Mouse (Mus musculus): ENCODE measurements at regions not wholly inside any gene's neighbourhood (a gene's known extent, or its start where the extent isn't known, plus 50 kb on each side); places are given as distances from the start of the nearest gene placed in this dataset.

GRCm38 (mm10) chr3:41377826-41378406 is 177.6 kb upstream of the Jade1 start:
- Histone ChIP-seq H3K9ac (no peak overlapping the region), H3K4me3 (replicated peaks) (no peak overlapping the region), H3K36me3 (replicated peaks) (no peaks in the 10 kb centered on the region), H3K27ac (replicated peaks) (no peak overlapping the region), H3K9me3 (replicated peaks) (no peaks in the 10 kb centered on the region), H3K4me1 (replicated peaks) (no peaks in the 10 kb centered on the region), H3K4me2 (no peak overlapping the region), H3K27me3 (no peaks in the 10 kb centered on the region)
- 58% methylated on average over 5 of the region's 5 CpGs for WGBS (ENCODE audit: insufficient replicate concordance)
- ATAC-seq (ENCODE audit: insufficient read depth), result no peak

DNA sequence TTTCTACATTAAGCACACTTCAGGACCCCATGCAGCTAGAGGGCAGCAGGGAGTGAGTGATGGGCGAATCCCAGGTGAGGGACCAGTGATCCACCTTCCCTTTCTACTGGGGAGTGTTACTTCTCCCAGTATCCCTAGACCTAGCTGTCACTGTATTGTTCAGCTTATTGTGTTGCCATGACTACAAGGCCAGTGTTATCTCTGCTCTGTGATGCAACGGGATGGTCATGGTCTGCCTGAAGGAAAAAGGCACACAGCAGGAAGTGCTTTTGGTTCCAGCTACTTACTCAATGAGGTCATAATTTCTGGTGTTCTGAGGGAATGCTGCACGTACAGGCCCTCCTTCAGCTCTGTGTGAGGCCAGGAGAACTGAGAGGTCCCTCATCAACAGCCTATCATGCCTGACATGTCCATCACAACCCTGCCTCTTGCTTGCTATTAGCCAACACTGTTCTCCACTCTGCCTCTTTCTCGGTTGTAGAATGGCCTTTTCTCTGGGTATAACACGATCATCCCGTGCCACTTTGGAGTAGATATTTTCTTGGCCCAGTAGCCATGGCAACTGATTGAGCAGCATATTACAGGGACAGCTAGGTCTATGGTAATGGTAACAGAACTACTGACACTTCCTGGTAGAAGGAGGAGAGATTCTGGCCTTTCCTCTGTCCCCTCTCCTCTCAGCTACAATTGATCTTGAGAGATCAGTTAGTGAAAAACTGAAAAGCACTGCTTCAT is 178.5 kb upstream of the Jade1 start:
- no peak overlapping the region for H3K4me3 ChIP-seq (replicated peaks)
- 37% methylated on average over 6 of the region's 6 CpGs for WGBS (ENCODE audit: insufficient replicate concordance)
- H3K4me1 ChIP-seq (replicated peaks), result no peaks in the 10 kb centered on the region
- no peak overlapping the region for H3K27ac ChIP-seq (replicated peaks)
- no peaks in the 10 kb centered on the region for H3K36me3 ChIP-seq (replicated peaks)
- H3K4me2 ChIP-seq, result no peak overlapping the region
- no peak overlapping the region for H3K9ac ChIP-seq
- H3K9me3 ChIP-seq (replicated peaks), result no peaks in the 10 kb centered on the region
- no peak; the same call in 1 of the 2 replicates for ATAC-seq (ENCODE audit: insufficient read depth)
- H3K27me3 ChIP-seq, result no peaks in the 10 kb centered on the region

GRCm38 (mm10) chr3:41375230-41375930 is 180.2 kb upstream of the Jade1 start:
- H3K9me3 ChIP-seq (replicated peaks), result no peaks in the 10 kb centered on the region
- H3K9ac ChIP-seq, result no peak overlapping the region
- H3K27ac ChIP-seq (replicated peaks), result no peak overlapping the region
- H3K27me3 ChIP-seq, result no peaks in the 10 kb centered on the region
- no peak overlapping the region for H3K4me3 ChIP-seq (replicated peaks)
- H3K36me3 ChIP-seq (replicated peaks), result no peaks in the 10 kb centered on the region
- 40% methylated on average over 2 of the region's 2 CpGs for whole genome bisulfite sequencing (ENCODE audit: insufficient replicate concordance)
- no peaks in the 10 kb centered on the region for H3K4me1 ChIP-seq (replicated peaks)
- ATAC-seq (ENCODE audit: insufficient read depth), result no peak
- no peak overlapping the region for H3K4me2 ChIP-seq

DNA sequence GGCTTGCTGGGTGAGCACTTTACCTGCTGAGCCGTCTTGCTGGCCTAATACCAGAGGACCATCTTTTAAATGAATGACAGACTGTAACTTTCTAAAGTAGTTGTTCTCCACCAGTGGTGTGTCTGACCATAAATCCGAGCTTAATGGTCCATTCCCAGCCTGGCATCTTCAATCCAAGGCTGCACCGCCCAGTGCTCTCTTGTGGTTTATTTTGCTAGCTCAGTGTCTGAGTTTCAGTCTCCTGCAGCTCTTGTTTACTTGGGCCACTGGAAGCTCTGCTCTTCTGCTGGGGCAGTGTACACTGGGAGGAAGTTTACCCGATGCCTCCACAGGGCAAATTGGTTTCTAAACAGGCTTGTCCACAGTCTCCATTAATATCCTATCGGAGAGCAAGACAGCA is 182.3 kb upstream of the Jade1 start:
- Histone ChIP-seq H3K27me3 (no peaks in the 10 kb centered on the region), H3K27ac (replicated peaks) (no peak overlapping the region), H3K4me2 (no peak overlapping the region), H3K4me3 (replicated peaks) (no peak overlapping the region), H3K36me3 (replicated peaks) (no peaks in the 10 kb centered on the region), H3K9me3 (replicated peaks) (no peaks in the 10 kb centered on the region), H3K4me1 (replicated peaks) (no peaks in the 10 kb centered on the region), H3K9ac (no peak overlapping the region)
- no peak for ATAC-seq (ENCODE audit: insufficient read depth)
- 55% methylated on average over 5 of the region's 5 CpGs for WGBS (ENCODE audit: insufficient replicate concordance)

DNA sequence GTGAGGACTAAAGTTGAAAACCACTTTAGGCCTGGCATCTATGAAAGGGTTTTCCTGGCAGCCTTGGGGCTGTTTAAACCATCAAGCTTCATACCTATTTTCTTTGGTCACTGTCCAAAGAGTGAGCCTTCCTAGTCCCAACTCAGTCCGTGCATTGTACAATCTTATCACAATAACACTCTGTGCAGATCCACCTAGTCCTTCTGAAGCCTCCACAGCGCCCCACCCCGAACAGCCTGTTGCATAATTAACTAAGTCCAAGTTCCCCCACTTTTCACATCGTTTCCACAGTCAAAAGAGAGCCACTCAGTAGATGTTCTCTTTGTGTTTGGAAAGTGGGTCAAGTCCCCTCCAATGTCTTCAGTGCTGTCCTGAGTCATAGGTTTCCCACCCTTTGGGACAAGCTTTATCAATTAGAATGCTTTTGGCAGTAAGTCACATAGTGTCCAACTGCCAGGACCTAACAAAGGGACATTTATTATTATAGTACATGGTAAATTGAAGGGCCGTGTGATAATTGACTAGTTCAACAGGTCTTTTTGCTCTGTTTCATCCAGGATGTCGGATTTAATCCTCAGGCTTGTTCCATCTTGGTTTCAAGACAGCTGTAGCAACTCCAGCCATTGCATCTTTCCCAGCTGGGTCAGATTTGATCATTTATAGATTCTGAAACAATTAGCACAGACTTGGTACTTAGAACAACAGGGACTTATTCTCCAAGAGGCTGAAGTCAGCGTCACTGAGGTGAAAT is 187.0 kb upstream of the Jade1 start:
- Histone ChIP-seq H3K4me1 (replicated peaks) (peaks cover 7% of the 10 kb centered on the region; the same call in 1 of the 2 replicates), H3K36me3 (replicated peaks) (no peaks in the 10 kb centered on the region), H3K4me2 (no peak overlapping the region), H3K9ac (no peak overlapping the region), H3K9me3 (replicated peaks) (no peaks in the 10 kb centered on the region), H3K27me3 (no peaks in the 10 kb centered on the region), H3K4me3 (replicated peaks) (no peak overlapping the region), H3K27ac (replicated peaks) (no peak overlapping the region)
- ATAC-seq (ENCODE audit: insufficient read depth), result no peak
- WGBS (ENCODE audit: insufficient replicate concordance), result 53% methylated on average over 7 of the region's 7 CpGs

GRCm38 (mm10) chr3:41366764-41367163 is 188.8 kb upstream of the Jade1 start:
- Histone ChIP-seq H3K9ac (no peak overlapping the region), H3K9me3 (replicated peaks) (no peaks in the 10 kb centered on the region), H3K4me3 (replicated peaks) (no peak overlapping the region), H3K27ac (replicated peaks) (no peak overlapping the region), H3K4me1 (replicated peaks) (peaks cover 7% of the 10 kb centered on the region; the same call in 1 of the 2 replicates), H3K36me3 (replicated peaks) (no peaks in the 10 kb centered on the region), H3K4me2 (no peak overlapping the region), H3K27me3 (no peaks in the 10 kb centered on the region)
- ATAC-seq (ENCODE audit: insufficient read depth), result no peak
- whole genome bisulfite sequencing (ENCODE audit: insufficient replicate concordance), result 51% methylated on average over 4 of the region's 4 CpGs

GRCm38 (mm10) chr3:41366264-41366663 is 189.3 kb upstream of the Jade1 start:
- Histone ChIP-seq H3K4me3 (replicated peaks) (no peak overlapping the region), H3K4me2 (no peak overlapping the region), H3K4me1 (replicated peaks) (peaks cover 7% of the 10 kb centered on the region; the same call in 1 of the 2 replicates), H3K27ac (replicated peaks) (no peak overlapping the region), H3K27me3 (no peaks in the 10 kb centered on the region), H3K9ac (no peak overlapping the region), H3K9me3 (replicated peaks) (no peaks in the 10 kb centered on the region), H3K36me3 (replicated peaks) (no peaks in the 10 kb centered on the region)
- ATAC-seq (ENCODE audit: insufficient read depth), result no peak
- 68% methylated on average over 9 of the region's 9 CpGs for WGBS (ENCODE audit: insufficient replicate concordance)

DNA sequence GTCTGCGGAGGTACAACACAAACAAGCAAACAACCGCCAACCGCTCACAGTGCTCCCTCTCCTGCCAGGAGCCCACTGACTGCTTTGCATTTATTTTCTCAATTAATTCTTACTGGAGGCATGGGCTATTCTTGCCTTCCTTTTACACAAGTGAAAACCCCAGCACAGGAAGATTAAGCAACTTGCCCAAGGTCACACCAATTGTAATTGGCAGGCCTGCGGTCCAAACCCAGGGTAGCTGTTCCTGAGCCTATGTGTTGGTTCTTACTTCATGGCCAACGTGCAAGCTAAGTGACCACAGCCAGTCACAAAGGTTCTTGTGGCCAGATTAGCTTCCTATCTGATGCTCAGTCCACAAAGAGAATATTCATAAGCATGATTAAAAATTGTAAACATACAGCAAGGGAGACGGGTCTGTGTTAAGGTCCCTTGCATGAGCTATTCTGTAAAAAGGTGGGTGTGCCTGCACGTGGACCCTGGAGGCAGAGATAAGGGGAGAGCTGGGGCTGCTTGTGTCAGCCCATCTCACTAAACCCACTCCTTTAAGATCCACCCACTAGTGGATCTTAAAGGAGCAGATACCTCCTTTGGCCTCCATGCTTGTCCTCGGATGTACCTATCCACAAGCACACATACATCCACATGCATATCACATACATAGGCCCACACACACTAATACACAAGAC is 190.2 kb upstream of the Jade1 start:
- Histone ChIP-seq H3K9me3 (replicated peaks) (no peaks in the 10 kb centered on the region), H3K4me3 (replicated peaks) (no peak overlapping the region), H3K9ac (no peak overlapping the region), H3K4me1 (replicated peaks) (peaks cover 7% of the 10 kb centered on the region; the same call in 1 of the 2 replicates), H3K27ac (replicated peaks) (no peak overlapping the region), H3K27me3 (no peaks in the 10 kb centered on the region), H3K4me2 (no peak overlapping the region), H3K36me3 (replicated peaks) (no peaks in the 10 kb centered on the region)
- no peak for ATAC-seq (ENCODE audit: insufficient read depth)
- 46% methylated on average over 8 of the region's 8 CpGs for WGBS (ENCODE audit: insufficient replicate concordance)

- no peak for ATAC-seq (ENCODE audit: insufficient read depth)
- Histone ChIP-seq H3K9me3 (replicated peaks) (no peaks in the 10 kb centered on the region), H3K4me3 (replicated peaks) (no peak overlapping the region), H3K36me3 (replicated peaks) (no peaks in the 10 kb centered on the region), H3K4me2 (no peak overlapping the region), H3K9ac (no peak overlapping the region), H3K27ac (replicated peaks) (no peak overlapping the region), H3K4me1 (replicated peaks) (peaks cover 7% of the 10 kb centered on the region; the same call in 1 of the 2 replicates), H3K27me3 (no peaks in the 10 kb centered on the region)
- 63% methylated on average over 3 of the region's 3 CpGs for WGBS (ENCODE audit: insufficient replicate concordance)
Measured at GRCm38 (mm10) chr3:41363947-41364346, 191.6 kb upstream of the Jade1 start.

DNA sequence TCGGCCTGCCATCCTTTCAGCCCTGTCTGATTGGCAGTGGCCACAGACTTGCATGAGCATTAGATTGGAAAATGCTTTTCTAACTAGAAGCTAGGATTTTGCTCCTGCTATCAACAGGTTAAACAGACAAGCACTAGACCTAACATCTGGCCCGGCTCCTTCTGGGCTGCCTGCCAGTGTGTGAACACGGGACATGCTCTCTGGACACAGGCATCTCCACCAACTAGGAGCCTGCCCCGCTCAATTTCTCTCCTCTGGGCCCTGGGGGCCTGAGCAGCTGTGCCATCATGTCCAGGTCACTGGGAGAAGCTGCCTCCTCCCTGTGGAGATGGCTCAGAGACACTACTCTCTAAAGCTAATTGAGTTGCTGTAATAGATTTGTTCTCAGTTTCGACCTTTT is 195.3 kb upstream of the Jade1 start:
- no peak for ATAC-seq (ENCODE audit: insufficient read depth)
- H3K9me3 ChIP-seq (replicated peaks), result no peaks in the 10 kb centered on the region
- H3K9ac ChIP-seq, result no peak overlapping the region
- no peak overlapping the region for H3K4me2 ChIP-seq
- no peak overlapping the region for H3K27ac ChIP-seq (replicated peaks)
- WGBS (ENCODE audit: insufficient replicate concordance), result 63% methylated on average over 5 of the region's 5 CpGs
- H3K4me1 ChIP-seq (replicated peaks), result peaks cover 4% of the 10 kb centered on the region; the same call in 1 of the 2 replicates
- no peaks in the 10 kb centered on the region for H3K27me3 ChIP-seq
- no peak overlapping the region for H3K4me3 ChIP-seq (replicated peaks)
- no peaks in the 10 kb centered on the region for H3K36me3 ChIP-seq (replicated peaks)

All from liver, embryonic 15.5 days (tissue).